Mouse (Mus musculus) layer of hippocampus, adult 6 months (tissue): ENCODE measurements around the gene Lsm14b. TPM values are rescaled to one million over a fixed set of nuclear protein-coding genes. Genes with fewer than 3 reads are reported as not detected.

ENCODE experiments used
- long read RNA-seq, 2 experiments: library from polyadenylated mRNA; unstranded; transcript quantifications; one replicate each; pipeline ENCODE4 v2.0.0; 2019 to 2020
- polyA plus RNA-seq: library from polyadenylated mRNA; unstranded; fragments of <200 nt; fragmentation: Nextera tagmentation; gene quantifications from 2 replicates; pipeline ENCODE4 v1.2.3, GENCODE M21; 2021

Lsm14b gene
- 1.5 and 1.7 TPM in 2 replicates for polyA plus RNA-seq
- long read RNA-seq, experiment 1, partial matches to known transcripts: 0 of 2 reads
- long read RNA-seq, experiment 1, other reads (novel, unspliced or antisense): 2 of 2 reads
- long read RNA-seq, experiment 2, partial matches to known transcripts: 0 of 1 reads
- long read RNA-seq, experiment 2, other reads (novel, unspliced or antisense): 1 of 1 reads

DNA sequence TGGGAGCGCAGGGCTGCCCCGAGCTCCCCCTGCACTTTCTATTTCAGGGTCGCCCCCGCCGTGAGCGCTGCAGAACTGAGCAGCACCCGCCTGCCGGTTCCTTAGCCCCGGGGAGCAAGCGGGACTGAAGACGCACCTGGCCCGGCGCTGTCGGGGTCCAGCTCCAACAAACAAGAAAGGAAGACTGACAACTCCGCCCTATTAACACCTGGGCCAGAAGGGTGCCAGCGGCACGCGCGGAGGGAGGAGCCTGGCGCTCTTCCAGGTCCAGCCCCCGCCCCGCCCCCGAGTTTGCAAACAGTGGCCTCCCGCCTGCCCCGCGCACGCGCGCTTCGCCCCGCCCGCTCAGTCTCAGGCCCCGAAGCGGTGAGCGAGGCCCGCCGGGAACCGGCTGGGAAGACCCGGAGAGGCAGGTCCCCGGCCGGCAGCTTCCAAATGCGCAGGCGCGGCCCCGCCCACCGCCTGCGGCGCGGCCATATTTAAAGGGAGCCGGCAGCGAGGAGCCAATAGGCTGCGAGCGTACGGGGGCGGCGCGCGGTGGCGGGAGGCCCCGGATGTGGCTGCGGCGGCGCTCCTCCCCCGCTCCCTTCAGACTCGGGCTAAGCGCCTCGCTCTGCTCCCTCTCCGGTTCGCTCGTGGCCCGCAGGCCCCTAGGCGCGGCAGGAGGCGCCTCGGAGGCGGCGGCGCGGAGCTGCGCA is at the start of gene Lsm14b:
TSS of gene Lsm14b (plus strand) at position 587 of the 698 bp plus-strand sequence.

GRCm38 (mm10) chr2:179976628-179977343 is 48.0 kb upstream of the Lsm14b start, which contains the start of gene Taf4:
Gene Taf4 (minus strand): TSS chr2:179976646.

DNA sequence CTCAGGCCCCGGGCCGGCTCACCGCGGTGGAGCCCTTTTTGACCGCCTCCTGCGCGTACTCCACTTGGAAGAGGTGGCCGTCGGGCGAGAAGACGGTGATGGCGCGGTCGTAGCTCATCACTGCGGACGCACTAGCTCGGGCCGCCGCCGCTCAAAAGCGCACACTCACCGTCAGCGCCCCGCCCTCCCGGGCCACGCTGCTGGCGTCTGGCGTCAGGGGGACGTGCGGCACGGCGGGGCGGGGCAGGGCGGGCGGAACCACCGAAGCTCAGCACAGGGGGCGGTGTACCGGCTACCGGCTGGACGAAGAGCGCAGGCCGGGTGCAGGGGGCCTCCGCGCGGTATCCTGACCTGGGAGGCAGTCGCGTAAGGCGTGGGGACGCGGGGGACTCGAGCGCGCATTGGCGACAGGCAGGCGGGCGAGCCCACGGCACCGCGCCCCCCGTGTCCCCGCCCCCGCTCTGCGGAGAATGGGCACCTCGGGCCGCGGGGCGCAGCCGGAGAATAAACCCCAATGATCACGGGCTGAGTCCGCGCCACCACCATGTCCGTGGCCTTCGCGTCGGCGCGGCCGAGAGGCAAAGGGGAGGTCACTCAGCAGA is 17.6 kb downstream of the Lsm14b start, which contains the start of the genes Psma7 and Ss18l1:
TSS of gene Psma7 (minus strand) at position 178 of the 602 bp plus-strand sequence.
TSS of gene Ss18l1 (plus strand) at position 254 of the 602 bp plus-strand sequence.

DNA sequence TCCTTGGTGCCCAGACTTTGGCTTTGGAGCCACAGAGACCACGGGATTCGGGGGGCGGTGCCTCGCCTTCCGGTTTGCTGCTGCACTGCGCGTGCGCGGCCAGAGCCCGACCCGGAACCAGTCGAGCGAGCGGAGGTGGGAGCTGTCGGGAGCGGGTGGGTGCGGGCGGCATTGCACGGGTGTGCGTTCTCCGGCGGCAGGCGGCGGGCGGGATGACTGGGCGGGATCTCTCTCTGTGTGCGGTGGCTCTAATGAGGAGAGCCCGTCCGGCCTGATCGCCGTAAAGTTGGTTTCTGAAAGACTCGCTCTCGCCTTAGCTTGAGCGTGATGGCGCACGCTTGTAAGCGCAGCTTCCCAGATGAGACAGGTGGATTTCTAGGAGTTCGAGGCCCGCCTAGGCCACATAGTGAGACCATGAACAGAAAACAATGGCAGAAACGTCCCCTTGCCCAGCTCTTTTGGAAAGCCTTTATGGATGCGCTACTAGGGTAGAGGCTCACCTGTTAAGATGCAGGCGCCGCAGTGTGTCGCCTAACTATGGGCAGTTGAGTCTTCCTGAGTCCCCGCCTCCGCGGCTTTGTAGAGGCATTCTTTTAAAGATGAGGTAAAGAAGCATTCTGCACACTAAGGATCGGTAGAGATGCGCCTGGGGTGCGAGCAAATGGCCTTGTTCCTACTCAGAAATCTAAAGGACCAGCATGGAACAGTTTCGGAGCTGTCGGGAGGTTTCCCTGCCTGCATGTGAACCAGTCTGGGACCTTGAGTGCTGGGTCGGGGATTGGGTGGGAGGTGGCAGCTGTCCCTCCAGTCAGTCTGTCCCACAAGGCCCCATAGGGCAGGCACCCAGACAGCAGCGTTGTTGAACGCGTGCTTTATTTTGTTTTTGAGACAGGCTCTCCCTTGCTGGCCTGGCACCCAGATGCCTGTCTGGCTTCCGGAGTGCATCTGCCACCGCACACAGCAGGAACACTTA is 46.0 kb downstream of the Lsm14b start, which contains the start of gene Mtg2:
TSS of gene Mtg2 (plus strand) at position 108 of the 973 bp plus-strand sequence.

Other genes with a start within 250 kb of the Lsm14b start
- 1.1 TPM in 2 replicates for gene Taf4, start 48.3 kb upstream of the Lsm14b start, polyA plus RNA-seq
- gene Psma7, start 17.4 kb downstream of the Lsm14b start, polyA plus RNA-seq: 524 and 568 TPM in 2 replicates
- gene Ss18l1, start 17.5 kb downstream of the Lsm14b start, polyA plus RNA-seq: 16.6 and 16.7 TPM in 2 replicates
- gene Mtg2, start 45.6 kb downstream of the Lsm14b start, polyA plus RNA-seq: 19.4 and 21.0 TPM in 2 replicates
- gene Hrh3, start 79.5 kb downstream of the Lsm14b start, polyA plus RNA-seq: 44.1 and 49.7 TPM in 2 replicates
- 25.7 and 28.5 TPM in 2 replicates for gene Osbpl2, start 94.3 kb downstream of the Lsm14b start, polyA plus RNA-seq
- 132 and 144 TPM in 2 replicates for gene Adrm1, start 146.5 kb downstream of the Lsm14b start, polyA plus RNA-seq
- gene Lama5, start 200.9 kb downstream of the Lsm14b start, polyA plus RNA-seq: 0.58 and 2.1 TPM in 2 replicates
- gene Rps21, start 232.4 kb downstream of the Lsm14b start, polyA plus RNA-seq: 2,961 and 3,002 TPM in 2 replicates
- gene Cables2, start 248.5 kb downstream of the Lsm14b start, polyA plus RNA-seq: 3.4 and 4.3 TPM in 2 replicates